Mouse (Mus musculus): Measurements from ENCODE around the gene Luzp2. TPM values are rescaled to one million over a fixed set of nuclear protein-coding genes. Genes with fewer than 3 reads are reported as not detected.

Gene Luzp2
- polyA plus RNA-seq, 1 experiment from 2014 or later, result 0.87 TPM

DNA sequence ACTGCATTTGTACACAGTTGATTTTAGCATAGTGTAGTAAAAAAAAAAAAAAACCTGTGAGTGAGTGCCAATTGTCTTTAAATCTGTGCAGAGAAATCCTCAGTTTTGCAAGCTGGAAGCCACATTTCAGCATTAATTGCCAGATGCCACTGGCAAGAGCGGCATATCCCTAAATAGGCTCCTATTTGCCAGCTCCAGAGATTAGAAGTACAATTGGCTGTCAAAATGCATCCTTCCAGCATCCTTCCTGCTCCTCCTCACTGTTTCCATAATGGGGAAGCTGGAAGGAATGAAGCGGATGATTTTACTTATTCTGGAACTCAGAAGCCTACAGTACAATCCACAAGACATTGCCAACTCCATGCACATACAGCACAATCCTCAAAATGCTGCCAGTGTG is 354.2 kb downstream of the Luzp2 start:
- Histone ChIP-seq H3K4me3 (no peak overlapping the region), H3K4me1 (no peaks in the 10 kb centered on the region), H3K27ac (no peak overlapping the region), H3K9me3 (no peaks in the 10 kb centered on the region), H3K27me3 (ENCODE audit: poor library complexity, severe bottlenecking) (no peaks in the 10 kb centered on the region), H3K36me3 (replicated peaks) (no peaks in the 10 kb centered on the region)
- no peak for DNase-seq (ENCODE audit: extremely low spot score, low spot score)
- WGBS, result 83% methylated on average over 2 of the region's 2 CpGs

DNA sequence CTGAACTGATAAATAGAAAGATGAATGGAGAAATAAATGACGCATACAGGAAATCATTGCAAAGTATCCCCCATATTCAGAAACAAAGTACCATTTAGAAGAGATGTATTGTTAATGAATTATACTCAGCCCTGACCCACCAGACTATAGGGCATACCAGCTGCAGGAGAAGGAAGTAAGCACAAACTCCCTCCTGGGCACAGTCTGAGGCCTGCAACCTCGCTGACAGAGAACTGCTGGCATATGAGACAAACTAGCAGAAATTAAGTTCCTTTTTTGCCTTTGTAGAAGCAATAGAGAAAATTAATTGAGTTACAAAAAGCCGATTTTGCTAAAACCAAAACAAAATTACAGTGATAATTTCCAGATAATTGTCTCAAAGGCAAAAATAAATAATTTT is 355.4 kb downstream of the Luzp2 start:
- Histone ChIP-seq H3K9me3 (no peaks in the 10 kb centered on the region), H3K36me3 (replicated peaks) (no peaks in the 10 kb centered on the region), H3K27me3 (ENCODE audit: poor library complexity, severe bottlenecking) (no peaks in the 10 kb centered on the region), H3K27ac (no peak overlapping the region), H3K4me1 (no peaks in the 10 kb centered on the region), H3K4me3 (no peak overlapping the region)
- 83% methylated on average over 3 of the region's 3 CpGs for WGBS
- no peak for DNase-seq (ENCODE audit: extremely low spot score, low spot score)

DNA sequence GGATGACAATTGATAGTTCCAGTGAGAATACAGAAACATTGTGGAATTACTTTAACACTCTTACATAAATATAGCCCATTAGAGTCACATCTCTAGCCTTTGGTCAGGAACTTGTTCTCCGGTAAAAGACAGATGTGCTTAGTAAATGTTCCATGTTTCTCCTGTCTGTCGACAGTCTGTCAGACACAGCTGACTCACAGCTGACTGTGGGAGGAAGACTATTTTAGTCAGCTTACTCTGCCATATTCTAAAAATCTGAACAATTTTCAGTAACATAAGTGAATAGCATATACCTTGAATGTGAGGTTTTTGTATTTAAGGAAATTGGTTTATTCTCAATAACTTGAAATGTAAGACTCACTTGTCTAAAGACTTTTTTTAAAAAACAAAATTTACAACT is 363.5 kb downstream of the Luzp2 start:
- Histone ChIP-seq H3K4me3 (no peak overlapping the region), H3K9me3 (no peaks in the 10 kb centered on the region), H3K27me3 (ENCODE audit: poor library complexity, severe bottlenecking) (no peaks in the 10 kb centered on the region), H3K4me1 (no peaks in the 10 kb centered on the region), H3K27ac (no peak overlapping the region), H3K36me3 (replicated peaks) (no peaks in the 10 kb centered on the region)
- 92% methylated on average over 2 of the region's 2 CpGs for WGBS
- DNase-seq (ENCODE audit: extremely low spot score, low spot score), result no peak

DNA sequence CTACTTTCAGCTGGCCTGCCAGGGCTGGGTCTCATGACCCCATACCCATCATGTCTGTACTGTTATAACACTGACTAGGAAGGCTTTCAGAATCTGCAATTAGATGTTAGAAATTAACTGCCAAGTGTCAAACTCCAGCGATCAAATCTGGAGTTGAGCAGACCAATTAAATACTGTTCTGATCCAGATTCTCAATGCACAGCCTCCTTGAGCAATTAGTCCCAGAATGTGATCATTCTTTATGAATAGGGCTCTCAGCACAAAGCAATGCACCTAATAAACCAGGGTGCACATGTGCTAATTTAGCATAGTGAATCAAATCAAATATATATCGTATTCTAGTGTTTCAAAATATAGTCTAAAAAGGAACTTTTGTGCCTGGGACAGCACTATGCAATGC is 387.7 kb downstream of the Luzp2 start:
- no peaks in the 10 kb centered on the region for H3K4me1 ChIP-seq
- no peak overlapping the region for H3K4me3 ChIP-seq
- no peak overlapping the region for H3K27ac ChIP-seq
- H3K27me3 ChIP-seq (ENCODE audit: poor library complexity, severe bottlenecking), result no peaks in the 10 kb centered on the region
- no peak for DNase-seq (ENCODE audit: extremely low spot score, low spot score)
- no peaks in the 10 kb centered on the region for H3K9me3 ChIP-seq
- 75% methylated on average over 2 of the region's 2 CpGs for WGBS
- no peaks in the 10 kb centered on the region for H3K36me3 ChIP-seq (replicated peaks)

DNA sequence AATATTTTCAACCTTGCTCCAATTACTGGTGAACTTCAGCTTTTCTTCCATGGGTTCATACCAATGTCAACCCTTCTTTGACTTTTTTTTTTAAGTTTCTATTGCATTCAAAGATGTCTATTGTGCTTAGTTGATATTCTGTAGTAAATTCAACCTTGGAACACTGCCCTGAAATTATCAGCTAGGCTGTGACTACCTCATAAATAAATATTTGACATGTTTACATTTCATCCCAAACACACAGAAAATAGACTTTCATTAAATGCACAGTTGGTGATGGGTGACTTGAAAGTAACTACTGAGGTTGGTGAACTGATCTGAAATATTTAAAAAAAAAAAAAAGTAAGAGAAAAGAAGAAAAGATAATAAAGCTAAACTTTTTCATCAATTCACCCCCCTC is 394.1 kb downstream of the Luzp2 start:
- H3K9me3 ChIP-seq, result no peaks in the 10 kb centered on the region
- no peaks in the 10 kb centered on the region for H3K27me3 ChIP-seq (ENCODE audit: poor library complexity, severe bottlenecking)
- DNase-seq (ENCODE audit: extremely low spot score, low spot score), result no peak
- no peak overlapping the region for H3K4me3 ChIP-seq
- no peak overlapping the region for H3K27ac ChIP-seq
- H3K4me1 ChIP-seq, result no peaks in the 10 kb centered on the region
- no peaks in the 10 kb centered on the region for H3K36me3 ChIP-seq (replicated peaks)
